Comparison of ENCODE assay signal across 15 mouse cellular contexts in genomic region chr16:96064649-96065048, GRCm38 (mm10).
"Had no signal": no experiment of that assay in that cellular context is flagged by ENCODE, and none has a peak within 500 bp of the region (broad histone marks: within the 10 kb centered on the region; RNA-seq: fewer than 3 reads in every experiment).

No protein-coding gene starts in this region.

- H3K4me3 ChIP-seq: liver, embryonic 13.5 days; liver, embryonic 15.5 days; lung, embryonic 15.5 days; megakaryocyte, embryonic 14.5 days; midbrain, embryonic 13.5 days; midbrain, embryonic 15.5 days; neural tube, embryonic 12.5 days had no signal

- DNase-seq: liver, embryonic 13.5 days; liver, postnatal 0 days; lung, adult 2 months; lung, postnatal 14 days; lung, postnatal 36 days; right cerebral cortex, postnatal 14 days; thymus, adult 2 months; thymus, postnatal 36 days had no signal

- H3K27ac ChIP-seq: liver, embryonic 13.5 days; liver, embryonic 15.5 days; lung, embryonic 15.5 days; macrophage; midbrain, embryonic 13.5 days; midbrain, embryonic 15.5 days; neural tube, embryonic 12.5 days had no signal
